Mouse (Mus musculus) lung, embryonic 15.5 days (tissue): Measurements from ENCODE around the gene Hcar2. TPM values are rescaled to one million over a fixed set of nuclear protein-coding genes. Genes with fewer than 3 reads are reported as not detected.

Source experiments
- ATAC-seq: fragments of 200-750 bp; cut with Nextera tagmentation; 2 replicates; pipeline ENCODE4 v1.8.0; 2017; ENCODE audit warnings: moderate number of reproducible peaks, borderline replicate concordance; ENCODE audit not compliant: low FRiP score, low TSS enrichment; ENCODE audit errors: extremely low read depth
- H3K27ac ChIP-seq: fragments of 300-500 bp; sonication (generic); 2 replicates; pipeline ENCODE4 v1.5.1; 2015; ENCODE audit warnings: moderate library complexity, mild to moderate bottlenecking, inconsistent platforms
- H3K27me3 ChIP-seq: fragments of 300-500 bp; sonication (generic); 2 replicates; pipeline ENCODE4 v1.6.1; 2015; ENCODE audit warnings: inconsistent platforms
- H3K36me3 ChIP-seq: fragments of 300-500 bp; sonication (generic); 2 replicates; pipeline ENCODE4 v1.6.1; 2015; ENCODE audit warnings: inconsistent platforms
- H3K4me1 ChIP-seq: fragments of 300-500 bp; sonication (generic); 2 replicates; pipeline ENCODE4 v1.6.1; 2015; ENCODE audit warnings: inconsistent platforms
- H3K4me2 ChIP-seq: fragments of 300-500 bp; sonication (generic); 2 replicates; pipeline ENCODE4 v1.6.1; 2015; ENCODE audit warnings: inconsistent platforms, mild to moderate bottlenecking, moderate library complexity
- H3K4me3 ChIP-seq: fragments of 300-500 bp; sonication (generic); 2 replicates; pipeline ENCODE4 v1.5.1; 2015; ENCODE audit warnings: mild to moderate bottlenecking, inconsistent platforms
- H3K9ac ChIP-seq: fragments of 300-500 bp; sonication (generic); 2 replicates; pipeline ENCODE4 v1.6.1; 2015; ENCODE audit warnings: inconsistent platforms
- H3K9me3 ChIP-seq: fragments of 300-500 bp; sonication (generic); 2 replicates; pipeline ENCODE4 v1.6.1; 2016; ENCODE audit warnings: inconsistent platforms
- WGBS: fragments of 180-500 bp; shearing (Covaris S2); methylation state at CpG from one replicate; pipeline ENCODE4 v1.1.7; 2015; 5-methylcytosine and 5-hydroxymethylcytosine counted together
- polyA plus RNA-seq: library from polyadenylated mRNA; unstranded; fragments of >200 nt; fragmentation: Nextera tagmentation; extraction: Ambion mirVana; gene quantifications from 2 replicates; pipeline ENCODE4 v1.2.1, GENCODE M21; 2015

Hcar2 gene
- polyA plus RNA-seq, 1 experiment from 2014 or later = 0.34 TPM

- Histone ChIP-seq H3K27me3 (no peaks in the 10 kb centered on the region), H3K9ac (no peak overlapping the region), H3K4me2 (no peak overlapping the region), H3K9me3 (no peaks in the 10 kb centered on the region), H3K36me3 (peaks cover 28% of the 10 kb centered on the region), H3K4me1 (no peaks in the 10 kb centered on the region), H3K4me3 (no peak overlapping the region), H3K27ac (no peak overlapping the region)
- WGBS = 82% methylated on average over 3 of the region's 3 CpGs
- no peak for ATAC-seq
Observed at GRCm38 (mm10) chr5:123821264-123821571, 44.1 kb downstream of the Hcar2 start.

GRCm38 (mm10) chr5:123820501-123821263, 44.6 kb downstream of the Hcar2 start:
- H3K9ac ChIP-seq = no peak overlapping the region
- ATAC-seq = no peak
- peaks cover 31% of the 10 kb centered on the region for H3K36me3 ChIP-seq
- no peak overlapping the region for H3K27ac ChIP-seq
- H3K4me3 ChIP-seq = no peak overlapping the region
- WGBS = 73% methylated on average over 9 of the region's 9 CpGs
- no peak overlapping the region for H3K4me2 ChIP-seq
- H3K9me3 ChIP-seq = no peaks in the 10 kb centered on the region
- H3K4me1 ChIP-seq = no peaks in the 10 kb centered on the region
- H3K27me3 ChIP-seq = no peaks in the 10 kb centered on the region

- Histone ChIP-seq H3K4me2 (no peak overlapping the region), H3K4me3 (no peak overlapping the region), H3K36me3 (peaks cover 45% of the 10 kb centered on the region), H3K27me3 (no peaks in the 10 kb centered on the region), H3K9me3 (no peaks in the 10 kb centered on the region), H3K27ac (no peak overlapping the region), H3K9ac (no peak overlapping the region), H3K4me1 (no peaks in the 10 kb centered on the region)
- WGBS = 92% methylated on average over 19 of the region's 19 CpGs
- ATAC-seq = no peak
Observed at GRCm38 (mm10) chr5:123818941-123819577, 46.2 kb downstream of the Hcar2 start.

GRCm38 (mm10) chr5:123816891-123817290, 48.4 kb downstream of the Hcar2 start:
- H3K36me3 ChIP-seq = peaks cover 60% of the 10 kb centered on the region
- H3K4me2 ChIP-seq = no peak overlapping the region
- H3K27me3 ChIP-seq = no peaks in the 10 kb centered on the region
- no peaks in the 10 kb centered on the region for H3K4me1 ChIP-seq
- no peak overlapping the region for H3K4me3 ChIP-seq
- no peak overlapping the region for H3K9ac ChIP-seq
- WGBS = 83% methylated on average over 7 of the region's 7 CpGs
- ATAC-seq = no peak
- H3K27ac ChIP-seq = no peak overlapping the region
- H3K9me3 ChIP-seq = no peaks in the 10 kb centered on the region

Other genes starting within 250 kb of the Hcar2 start
- 35.5 and 39.1 TPM in 2 replicates for gene Clip1, start 180.9 kb downstream of the Hcar2 start, polyA plus RNA-seq
- gene Zcchc8, start 144.4 kb downstream of the Hcar2 start, polyA plus RNA-seq = 67.1 and 90.4 TPM in 2 replicates
- gene Rsrc2, start 116.1 kb downstream of the Hcar2 start, polyA plus RNA-seq = 99.7 and 107 TPM in 2 replicates
- gene Kntc1, start 115.8 kb downstream of the Hcar2 start, polyA plus RNA-seq = 30.3 and 32.3 TPM in 2 replicates
- 0.59 and 0.75 TPM in 2 replicates for gene Hcar1, start 14.5 kb upstream of the Hcar2 start, polyA plus RNA-seq
- 118 and 120 TPM in 2 replicates for gene Denr, start 41.7 kb upstream of the Hcar2 start, polyA plus RNA-seq
- 1.7 and 2.3 TPM in 2 replicates for gene Gm43518, start 61.9 kb upstream of the Hcar2 start, polyA plus RNA-seq
- 5.2 and 6.3 TPM in 2 replicates for gene Ccdc62, start 65.2 kb upstream of the Hcar2 start, polyA plus RNA-seq
- 11.8 and 13.3 TPM in 2 replicates for gene Hip1r, start 108.1 kb upstream of the Hcar2 start, polyA plus RNA-seq
- gene Vps37b, start 166.8 kb upstream of the Hcar2 start, polyA plus RNA-seq = 38.1 and 41.3 TPM in 2 replicates
- 1.9 and 3.6 TPM in 2 replicates for gene Abcb9, start 230.3 kb upstream of the Hcar2 start, polyA plus RNA-seq
- gene Ogfod2, start 246.8 kb upstream of the Hcar2 start, polyA plus RNA-seq = 26.5 and 27.6 TPM in 2 replicates